In genomic region chr4:134132117-134132516, GRCm38 (mm10) we compare ENCODE assay signal across 24 mouse cellular contexts. TPM values are rescaled to one million over a fixed set of nuclear protein-coding genes. Genes with fewer than 3 reads are reported as not detected.
DNase-seq lines count a peak whose midpoint lies in the region; ATAC-seq and TF ChIP-seq lines count a peak whose summit lies in the region.
"Had no signal": no experiment of that assay in that cellular context is flagged by ENCODE, and none has a peak within 500 bp of the region (broad histone marks: within the 10 kb centered on the region; RNA-seq: fewer than 3 reads in every experiment).

No protein-coding gene starts in this region.

- H3K27me3 ChIP-seq in kidney, embryonic 15.5 days: no peaks in the 10 kb centered on the region
- no peaks in the 10 kb centered on the region for H3K27me3 ChIP-seq in stomach, embryonic 16.5 days (ENCODE audit: control insufficient read depth, insufficient read depth, low read length)
- H3K27me3 ChIP-seq: embryonic facial prominence, embryonic 12.5 days; forebrain, embryonic 12.5 days; heart, embryonic 13.5 days; hindbrain, embryonic 13.5 days; intestine, embryonic 15.5 days; Patski had no signal

- peaks cover 12% of the 10 kb centered on the region; the same call in 1 of the 2 replicates for H3K36me3 ChIP-seq in kidney, embryonic 15.5 days
- H3K36me3 ChIP-seq in stomach, embryonic 16.5 days (ENCODE audit: control insufficient read depth, insufficient read depth, low read length): no peaks in the 10 kb centered on the region

- no peak overlapping the region for H3K4me2 ChIP-seq in kidney, embryonic 15.5 days
- no peak overlapping the region for H3K4me2 ChIP-seq in stomach, embryonic 16.5 days (ENCODE audit: low read depth, low read length)
- H3K4me2 ChIP-seq: embryonic facial prominence, embryonic 12.5 days; forebrain, embryonic 12.5 days; heart, embryonic 13.5 days; hindbrain, embryonic 13.5 days; intestine, embryonic 15.5 days had no signal

- no peak for TF ChIP-seq CTCF in left cerebral cortex, adult 2 months (IDR thresholded peaks at IDR 0.05)

- 83% methylated on average over 3 of the region's 3 CpGs for WGBS in kidney, embryonic 15.5 days
- WGBS in stomach, embryonic 16.5 days: 72% methylated on average over 3 of the region's 3 CpGs

- no peak overlapping the region; the same call in 1 of the 2 replicates for H3K27ac ChIP-seq in kidney, embryonic 15.5 days
- 0 out of 2 replicates have a peak overlapping the region, but pooled peaks have one; percentile 26 for H3K27ac ChIP-seq in stomach, embryonic 16.5 days (ENCODE audit: low read length)
- H3K27ac ChIP-seq in left cerebral cortex, adult 2 months: no peak overlapping the region
- H3K27ac ChIP-seq: embryonic facial prominence, embryonic 12.5 days; forebrain, embryonic 12.5 days; heart, embryonic 13.5 days; hindbrain, embryonic 13.5 days; intestine, embryonic 15.5 days had no signal

- DNase-seq in kidney, postnatal 10 days: peak; percentile 4
- peak; percentile 22 for DNase-seq in adipocyte (ENCODE audit: low spot score)
- no peak for DNase-seq in layer of hippocampus, postnatal 10 days (ENCODE audit: low spot score in 2 of 2)
- DNase-seq in left cerebral cortex, adult 2 months (ENCODE audit: extremely low spot score in 1 of 2, low spot score in 2 of 2): no peak
- DNase-seq: adrenal gland, adult 2 months; adrenal gland, postnatal 36 days; B cell, adult 2 months; cerebellum, adult 11 months; cerebellum, adult 8-10 months; cerebellum, postnatal 14 days; gastrocnemius, postnatal 14 days; heart, postnatal 4 days had no signal

- intact Hi-C loops in left cerebral cortex, adult 2 months (cut with DNase I): no loop called here

- no peak overlapping the region for H3K4me3 ChIP-seq in kidney, embryonic 15.5 days (replicated peaks)
- no peak overlapping the region for H3K4me3 ChIP-seq in stomach, embryonic 16.5 days (replicated peaks; ENCODE audit: low read length)
- H3K4me3 ChIP-seq in left cerebral cortex, adult 2 months: no peak overlapping the region
- H3K4me3 ChIP-seq: embryonic facial prominence, embryonic 12.5 days; forebrain, embryonic 12.5 days; heart, embryonic 13.5 days; hindbrain, embryonic 13.5 days; intestine, embryonic 15.5 days had no signal

- ATAC-seq in kidney, embryonic 15.5 days (replicated peaks; ENCODE audit: low FRiP score): no peak
- ATAC-seq in stomach, embryonic 16.5 days (ENCODE audit: insufficient read depth, low FRiP score): no peak
- ATAC-seq: activated CD4-positive, CD25-positive, alpha-beta regulatory T cell, adult 4 months; CD4-positive, CD25-positive, alpha-beta regulatory T cell, adult 4 months; forebrain, embryonic 16.5 days; intestine, embryonic 15.5 days had no signal

- no peaks in the 10 kb centered on the region for H3K9me3 ChIP-seq in kidney, embryonic 15.5 days (replicated peaks)
- H3K9me3 ChIP-seq in stomach, embryonic 16.5 days (replicated peaks; ENCODE audit: control insufficient read depth, low read length): no peaks in the 10 kb centered on the region
- H3K9me3 ChIP-seq: embryonic facial prominence, embryonic 12.5 days; forebrain, embryonic 12.5 days; G1E; heart, embryonic 13.5 days; hindbrain, embryonic 13.5 days; intestine, embryonic 15.5 days had no signal

- no peak overlapping the region for H3K9ac ChIP-seq in kidney, embryonic 15.5 days
- H3K9ac ChIP-seq in stomach, embryonic 16.5 days (ENCODE audit: low read length): no peak overlapping the region
- H3K9ac ChIP-seq: embryonic facial prominence, embryonic 12.5 days; forebrain, embryonic 12.5 days; heart, embryonic 13.5 days; hindbrain, embryonic 13.5 days; intestine, embryonic 15.5 days had no signal

- peaks cover 34% of the 10 kb centered on the region for H3K4me1 ChIP-seq in kidney, embryonic 15.5 days
- peaks cover 22% of the 10 kb centered on the region for H3K4me1 ChIP-seq in stomach, embryonic 16.5 days (ENCODE audit: control insufficient read depth, insufficient read depth, low read length)

RNA-seq across cellular contexts. Expression of gene Sh3bgrl3, which starts 3.5 kb away (rescaled TPM):
- polyA plus RNA-seq in kidney, embryonic 15.5 days (2015; fragmentation: Nextera tagmentation; extraction: Ambion mirVana): 395 and 412 TPM in 2 replicates
- polyA plus RNA-seq in stomach, embryonic 16.5 days (2015; fragmentation: Nextera tagmentation; extraction: Ambion mirVana): 397 and 438 TPM in 2 replicates
- total RNA-seq in layer of hippocampus, postnatal 10 days (2021): 100 to 1,000 TPM; 292 to 301 TPM
- total RNA-seq in left cerebral cortex, adult 2 months (2021): 100 to 1,000 TPM; 185 to 191 TPM

RNA-seq across cellular contexts. Expression of gene Ubxn11, which starts 29.7 kb away (rescaled TPM):
- polyA plus RNA-seq in kidney, embryonic 15.5 days (2015; fragmentation: Nextera tagmentation; extraction: Ambion mirVana): 10.5 and 11.1 TPM in 2 replicates
- 6.4 and 7.0 TPM in 2 replicates for polyA plus RNA-seq in stomach, embryonic 16.5 days (2015; fragmentation: Nextera tagmentation; extraction: Ambion mirVana)
- total RNA-seq in layer of hippocampus, postnatal 10 days (2021): 10 to 100 TPM; 19.5 to 23.2 TPM
- 10 to 100 TPM; 39.7 to 47.1 TPM for total RNA-seq in left cerebral cortex, adult 2 months (2021)

RNA-seq across cellular contexts. Expression of gene Cd52, which starts 37.2 kb away (rescaled TPM):
- 12.0 and 12.2 TPM in 2 replicates for polyA plus RNA-seq in kidney, embryonic 15.5 days (2015; fragmentation: Nextera tagmentation; extraction: Ambion mirVana)
- polyA plus RNA-seq in stomach, embryonic 16.5 days (2015; fragmentation: Nextera tagmentation; extraction: Ambion mirVana): 25.8 and 44.2 TPM in 2 replicates
- total RNA-seq in layer of hippocampus, postnatal 10 days (2021): 1 to 10 TPM; 1.2 to 2.4 TPM
- total RNA-seq in left cerebral cortex, adult 2 months (2021): 1 to 10 TPM; 2.6 to 3.3 TPM
- polyA plus RNA-seq: Patski had no signal

RNA-seq across cellular contexts. Expression of gene Cep85, which starts 54.8 kb away (rescaled TPM):
- 106 and 125 TPM in 2 replicates for polyA plus RNA-seq in kidney, embryonic 15.5 days (2015; fragmentation: Nextera tagmentation; extraction: Ambion mirVana)
- 110 and 113 TPM in 2 replicates for polyA plus RNA-seq in stomach, embryonic 16.5 days (2015; fragmentation: Nextera tagmentation; extraction: Ambion mirVana)
- total RNA-seq in layer of hippocampus, postnatal 10 days (2021): 10 to 100 TPM; 11.8 to 16.0 TPM
- 10 to 100 TPM; 14.9 to 16.5 TPM for total RNA-seq in left cerebral cortex, adult 2 months (2021)

Comparison
In these comparisons a context has a peak if more than half of its experiments do, and no peak if none do; other contexts are left out.
1. DNase-seq: peak in kidney, postnatal 10 days (single experiment) and adipocyte (single experiment); none in layer of hippocampus, postnatal 10 days (0 of 2) and left cerebral cortex, adult 2 months (0 of 2).